Mouse (Mus musculus) thymus, adult 2 months (tissue): Measurements from ENCODE around the gene Cdh13.

ENCODE experiments used
- CTCF ChIP-seq: fragments of 200-500 bp; IDR thresholded peaks from 2 replicates; pipeline ENCODE4 v1.5.1; 2012; ENCODE audit warnings: mild to moderate bottlenecking, control low read depth, low read length, moderate library complexity, borderline replicate concordance; ENCODE audit not compliant: control insufficient read depth, poor library complexity, insufficient read depth; ENCODE audit errors: extremely low read depth
- POLR2A ChIP-seq: fragments of 200-500 bp; IDR thresholded peaks from 2 replicates; pipeline ENCODE4 v1.6.1; 2012; ENCODE audit warnings: mild to moderate bottlenecking, low read length, control low read depth, moderate library complexity; ENCODE audit not compliant: control insufficient read depth, poor library complexity, insufficient read depth; ENCODE audit errors: extremely low read depth

- TF ChIP-seq CTCF: no peak
- no peak for TF ChIP-seq POLR2A
Observed at GRCm38 (mm10) chr8:119208567-119208966, 925.0 kb downstream of the Cdh13 start.
